Mouse (Mus musculus): ENCODE data around the gene Olfr222. TPM values are rescaled to one million over a fixed set of nuclear protein-coding genes. Genes with fewer than 3 reads are reported as not detected.
A peak's percentile ranks its signal among the peaks of the same experiment; 100 is the strongest.

Gene Olfr222
- total and polyA plus RNA-seq, 3 experiments = not detected

GRCm38 (mm10) chr11:59569306-59569705, 6.7 kb downstream of the Olfr222 start (continued):
- TF ChIP-seq ZC3H11A (IDR thresholded peaks at IDR 0.05; ENCODE audit: low read depth, low read length) (peak; percentile 80), RCOR1 (IDR thresholded peaks at IDR 0.05; ENCODE audit: low read depth, low read length) (no peak), MAZ (IDR thresholded peaks at IDR 0.05; ENCODE audit: low read depth, low read length) (no peak), RAD21 (IDR thresholded peaks at IDR 0.05; ENCODE audit: low read depth, low read length) (peak; percentile 79), MXI1 (IDR thresholded peaks at IDR 0.05; ENCODE audit: low read depth, low read length) (no peak), SMC3 (IDR thresholded peaks at IDR 0.05; ENCODE audit: low read depth, low read length) (peak; percentile 92)

DNA sequence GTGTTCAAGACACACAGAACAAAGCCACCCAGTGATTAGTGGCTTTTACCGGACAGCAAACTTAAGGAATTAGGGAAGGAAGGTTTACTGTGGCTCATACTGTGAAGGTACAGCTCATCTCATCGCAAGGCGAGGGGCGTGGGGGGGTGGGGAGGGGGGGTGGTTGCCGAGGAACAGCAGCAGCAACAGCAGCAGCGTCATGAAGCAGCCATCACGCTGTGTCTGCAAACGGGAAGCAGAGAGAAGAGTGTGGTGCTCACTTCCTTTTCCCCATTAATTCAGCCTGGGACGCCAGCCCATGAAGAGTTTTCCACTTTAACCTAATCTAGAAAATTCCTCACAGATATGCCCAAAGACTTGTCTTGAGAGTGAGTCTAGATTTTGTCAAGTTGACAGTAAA, 13.2 kb downstream of the Olfr222 start:
- Histone ChIP-seq H3K27ac (ENCODE audit: control insufficient read depth, low read depth, low read length) (no peak overlapping the region), H3K27me3 (ENCODE audit: control insufficient read depth in 1 of 2, insufficient read depth in 2 of 2, low read length in 2 of 2) (peaks cover 0 to 4% of the 10 kb centered on the region in 2 experiments; a peak in 3 of 4 replicates)

GRCm38 (mm10) chr11:59562336-59562735, 13.7 kb downstream of the Olfr222 start:
- Histone ChIP-seq H3K36me3 (ENCODE audit: control insufficient read depth in 1 of 2, insufficient read depth in 2 of 2, low read length in 2 of 2) (no peaks in the 10 kb centered on the region), H3K27ac (ENCODE audit: control insufficient read depth, low read depth, low read length) (no peak overlapping the region), H3K79me2 (ENCODE audit: control insufficient read depth, insufficient read depth, low read length, poor library complexity) (no peaks in the 10 kb centered on the region), H3K27me3 (ENCODE audit: control insufficient read depth in 1 of 2, insufficient read depth in 2 of 2, low read length in 2 of 2) (peaks cover 0 to 4% of the 10 kb centered on the region in 2 experiments; a peak in 3 of 4 replicates), H3K9ac (ENCODE audit: control insufficient read depth, low read depth, low read length, poor library complexity, severe bottlenecking) (no peak overlapping the region), H3K4me1 (ENCODE audit: control insufficient read depth in 1 of 2, insufficient read depth in 2 of 2, low read length in 2 of 2) (0 out of 4 replicates have a peak, but pooled peaks cover 0 to 2% of the 10 kb centered on the region in 2 experiments), H3K4me3 (ENCODE audit: control insufficient read depth in 1 of 2, insufficient read depth in 1 of 2, low read depth in 2 of 2, low read length in 2 of 2) (no peak overlapping the region), H3K9me3 (replicated peaks; ENCODE audit: insufficient read depth, low read length) (no peaks in the 10 kb centered on the region)
- no peak for DNase-seq (ENCODE audit: low read depth, low spot score)
- no peak for TF ChIP-seq MEF2A (IDR thresholded peaks at IDR 0.05; ENCODE audit: extremely low read depth, insufficient replicate concordance, low read depth, low read length, poor library complexity, severe bottlenecking)
- no peak for TF ChIP-seq CTCF (IDR thresholded peaks at IDR 0.05 in 2 of 3, conservative IDR thresholded peaks at IDR 0.05 in 1 of 3; ENCODE audit: control insufficient read depth in 1 of 3, insufficient read depth in 1 of 3, low read depth in 2 of 3, low read length in 3 of 3, poor library complexity in 1 of 3, severe bottlenecking in 1 of 3)
- no peak for TF ChIP-seq TAL1 (IDR thresholded peaks at IDR 0.05; ENCODE audit: low read length)
- no peak for TF ChIP-seq MYC (IDR thresholded peaks at IDR 0.05; ENCODE audit: low read depth, low read length)
- no peak for TF ChIP-seq POLR2A (IDR thresholded peaks at IDR 0.05; ENCODE audit: control insufficient read depth in 1 of 2, insufficient read depth in 1 of 2, low read depth in 1 of 2, low read length in 2 of 2, poor library complexity in 1 of 2)
- TF ChIP-seq SIN3A (IDR thresholded peaks at IDR 0.05; ENCODE audit: low read length) = no peak
- TF ChIP-seq RAD21 (IDR thresholded peaks at IDR 0.05; ENCODE audit: low read depth, low read length) = no peak
- TF ChIP-seq CHD1 (IDR thresholded peaks at IDR 0.05; ENCODE audit: low read depth, low read length) = no peak
- TF ChIP-seq ZKSCAN1 (IDR thresholded peaks at IDR 0.05; ENCODE audit: low read depth, low read length) = no peak
- no peak for TF ChIP-seq ZC3H11A (IDR thresholded peaks at IDR 0.05; ENCODE audit: low read depth, low read length)
- no peak for TF ChIP-seq CHD2 (IDR thresholded peaks at IDR 0.05; ENCODE audit: low read length)
- TF ChIP-seq GABPA (IDR thresholded peaks at IDR 0.05; ENCODE audit: low read depth, low read length) = no peak
- no peak for TF ChIP-seq TBP (IDR thresholded peaks at IDR 0.05; ENCODE audit: low read depth, low read length)
- no peak for TF ChIP-seq POLR2AphosphoS2 (IDR thresholded peaks at IDR 0.05; ENCODE audit: low read length)
- no peak for TF ChIP-seq MXI1 (IDR thresholded peaks at IDR 0.05; ENCODE audit: low read depth, low read length)
- TF ChIP-seq TCF12 (IDR thresholded peaks at IDR 0.05; ENCODE audit: low read depth, low read length) = no peak
- TF ChIP-seq BHLHE40 (IDR thresholded peaks at IDR 0.05; ENCODE audit: borderline replicate concordance, low read depth, low read length) = no peak

More for the DNA sequence above, 13.2 kb downstream of the Olfr222 start:
- TF ChIP-seq ZNF384 (IDR thresholded peaks at IDR 0.05; ENCODE audit: low read depth, low read length) = no peak
- no peak for TF ChIP-seq MAZ (IDR thresholded peaks at IDR 0.05; ENCODE audit: low read depth, low read length)
- TF ChIP-seq NRF1 (IDR thresholded peaks at IDR 0.05; ENCODE audit: insufficient read depth, low read depth, low read length, poor library complexity, severe bottlenecking) = no peak
- TF ChIP-seq CTCF (IDR thresholded peaks at IDR 0.05 in 2 of 3, conservative IDR thresholded peaks at IDR 0.05 in 1 of 3; ENCODE audit: control insufficient read depth in 1 of 3, insufficient read depth in 1 of 3, low read depth in 2 of 3, low read length in 3 of 3, poor library complexity in 1 of 3, severe bottlenecking in 1 of 3) = no peak
- Histone ChIP-seq H3K4me1 (ENCODE audit: control insufficient read depth in 1 of 2, insufficient read depth in 2 of 2, low read length in 2 of 2) (0 out of 4 replicates have a peak, but pooled peaks cover 0 to 2% of the 10 kb centered on the region in 2 experiments), H3K4me3 (ENCODE audit: control insufficient read depth in 1 of 2, insufficient read depth in 1 of 2, low read depth in 2 of 2, low read length in 2 of 2) (no peak overlapping the region), H3K36me3 (ENCODE audit: control insufficient read depth in 1 of 2, insufficient read depth in 2 of 2, low read length in 2 of 2) (no peaks in the 10 kb centered on the region), H3K9ac (ENCODE audit: control insufficient read depth, low read depth, low read length, poor library complexity, severe bottlenecking) (no peak overlapping the region), H3K79me2 (ENCODE audit: control insufficient read depth, insufficient read depth, low read length, poor library complexity) (no peaks in the 10 kb centered on the region), H3K9me3 (replicated peaks; ENCODE audit: insufficient read depth, low read length) (no peaks in the 10 kb centered on the region)
- no peak for DNase-seq (ENCODE audit: low read depth, low spot score)

All from MEL (cell line).